Mouse (Mus musculus): ENCODE results near the gene Khdrbs1. TPM values are rescaled to one million over a fixed set of nuclear protein-coding genes. Genes with fewer than 3 reads are reported as not detected.

The Khdrbs1 gene
- polyA plus RNA-seq, 1 experiment from 2014 or later: 42.9 TPM

GRCm38 (mm10) chr4:129746591-129746990, 4.5 kb upstream of the Khdrbs1 start:
- DNase-seq (ENCODE audit: low spot score) (no peak), ATAC-seq (no peak)
- 85% methylated on average over 3 of the region's 3 CpGs for WGBS
- H3K27me3 ChIP-seq (replicated peaks; ENCODE audit: insufficient read depth, low read length): no peaks in the 10 kb centered on the region
- no peak overlapping the region for H3K9ac ChIP-seq (replicated peaks; ENCODE audit: low read depth)
- no peak overlapping the region for H3K4me2 ChIP-seq (replicated peaks; ENCODE audit: low read depth, low read length)
- no peak overlapping the region for H3K4me3 ChIP-seq (ENCODE audit: low read depth, low read length)
- H3K9me3 ChIP-seq (ENCODE audit: low read length): no peaks in the 10 kb centered on the region
- H3K27ac ChIP-seq (ENCODE audit: low read length): no peak overlapping the region
- H3K36me3 ChIP-seq (ENCODE audit: insufficient read depth, low read length): no peaks in the 10 kb centered on the region
- no peak for TF ChIP-seq CTCF (IDR thresholded peaks at IDR 0.05)
- TF ChIP-seq EP300 (IDR thresholded peaks at IDR 0.05): no peak
- no peaks in the 10 kb centered on the region; the same call in 1 of the 2 replicates for H3K4me1 ChIP-seq (ENCODE audit: insufficient read depth, low read depth, low read length)

GRCm38 (mm10) chr4:129746106-129746505, 4.0 kb upstream of the Khdrbs1 start:
- Histone ChIP-seq H3K36me3 (ENCODE audit: insufficient read depth, low read length) (no peaks in the 10 kb centered on the region), H3K27ac (ENCODE audit: low read length) (no peak overlapping the region), H3K4me2 (replicated peaks; ENCODE audit: low read depth, low read length) (no peak overlapping the region), H3K27me3 (replicated peaks; ENCODE audit: insufficient read depth, low read length) (no peaks in the 10 kb centered on the region), H3K4me1 (ENCODE audit: insufficient read depth, low read depth, low read length) (no peaks in the 10 kb centered on the region; the same call in 1 of the 2 replicates), H3K9me3 (ENCODE audit: low read length) (no peaks in the 10 kb centered on the region), H3K4me3 (ENCODE audit: low read depth, low read length) (no peak overlapping the region), H3K9ac (replicated peaks; ENCODE audit: low read depth) (no peak overlapping the region)
- no peak for ATAC-seq
- no peak for TF ChIP-seq EP300 (IDR thresholded peaks at IDR 0.05)
- no peak for TF ChIP-seq CTCF (IDR thresholded peaks at IDR 0.05)
- 55% methylated on average over 1 of the region's 1 CpGs for WGBS
- DNase-seq (ENCODE audit: low spot score): no peak

GRCm38 (mm10) chr4:129743494-129743893, 1.4 kb upstream of the Khdrbs1 start:
- no peak overlapping the region for H3K9ac ChIP-seq (replicated peaks; ENCODE audit: low read depth)
- no peak overlapping the region for H3K4me2 ChIP-seq (replicated peaks; ENCODE audit: low read depth, low read length)
- peaks cover 4% of the 10 kb centered on the region; the same call in 1 of the 2 replicates for H3K4me1 ChIP-seq (ENCODE audit: insufficient read depth, low read depth, low read length)
- H3K4me3 ChIP-seq (ENCODE audit: low read depth, low read length): no peak overlapping the region
- no peaks in the 10 kb centered on the region for H3K9me3 ChIP-seq (ENCODE audit: low read length)
- DNase-seq (ENCODE audit: low spot score): no peak
- TF ChIP-seq CTCF (IDR thresholded peaks at IDR 0.05) (no peak), EP300 (IDR thresholded peaks at IDR 0.05) (no peak)
- H3K27me3 ChIP-seq (replicated peaks; ENCODE audit: insufficient read depth, low read length): no peaks in the 10 kb centered on the region
- no peak for ATAC-seq
- H3K27ac ChIP-seq (ENCODE audit: low read length): peak overlapping the region; percentile 97; the same call in 1 of the 2 replicates
- 34% methylated on average over 2 of the region's 2 CpGs for WGBS
- H3K36me3 ChIP-seq (ENCODE audit: insufficient read depth, low read length): no peaks in the 10 kb centered on the region

- H3K36me3 ChIP-seq (ENCODE audit: insufficient read depth, low read length): no peaks in the 10 kb centered on the region
- TF ChIP-seq EP300 (IDR thresholded peaks at IDR 0.05) (no peak), CTCF (IDR thresholded peaks at IDR 0.05) (no peak)
- peak overlapping the region; percentile 99 for H3K4me3 ChIP-seq (ENCODE audit: low read depth, low read length)
- H3K27ac ChIP-seq (ENCODE audit: low read length): peak overlapping the region; percentile 97
- no peak for ATAC-seq
- H3K4me2 ChIP-seq (replicated peaks; ENCODE audit: low read depth, low read length): peak overlapping the region; percentile 78
- no peaks in the 10 kb centered on the region for H3K27me3 ChIP-seq (replicated peaks; ENCODE audit: insufficient read depth, low read length)
- H3K9ac ChIP-seq (replicated peaks; ENCODE audit: low read depth): no peak overlapping the region
- DNase-seq (ENCODE audit: low spot score): no peak
- H3K4me1 ChIP-seq (ENCODE audit: insufficient read depth, low read depth, low read length): peaks cover 4% of the 10 kb centered on the region; the same call in 1 of the 2 replicates
- WGBS: 6% methylated on average over 7 of the region's 7 CpGs
- no peaks in the 10 kb centered on the region for H3K9me3 ChIP-seq (ENCODE audit: low read length)
Observed at GRCm38 (mm10) chr4:129743010-129743390, 897 bp upstream of the Khdrbs1 start.

- peaks cover 4% of the 10 kb centered on the region; the same call in 1 of the 2 replicates for H3K4me1 ChIP-seq (ENCODE audit: insufficient read depth, low read depth, low read length)
- DNase-seq (ENCODE audit: low spot score) (no peak), ATAC-seq (peak; percentile 26)
- under 1% methylated on average over 20 of the region's 34 CpGs for WGBS
- H3K27ac ChIP-seq (ENCODE audit: low read length): peak overlapping the region; percentile 97
- peak overlapping the region; percentile 95 for H3K9ac ChIP-seq (replicated peaks; ENCODE audit: low read depth)
- no peaks in the 10 kb centered on the region for H3K36me3 ChIP-seq (ENCODE audit: insufficient read depth, low read length)
- no peaks in the 10 kb centered on the region for H3K27me3 ChIP-seq (replicated peaks; ENCODE audit: insufficient read depth, low read length)
- H3K4me3 ChIP-seq (ENCODE audit: low read depth, low read length): peak overlapping the region; percentile 99
- peak overlapping the region; percentile 78 for H3K4me2 ChIP-seq (replicated peaks; ENCODE audit: low read depth, low read length)
- TF ChIP-seq EP300 (IDR thresholded peaks at IDR 0.05) (no peak), CTCF (IDR thresholded peaks at IDR 0.05) (no peak)
- H3K9me3 ChIP-seq (ENCODE audit: low read length): no peaks in the 10 kb centered on the region
Observed at GRCm38 (mm10) chr4:129741974-129742231, 200 bp downstream of the Khdrbs1 start.

GRCm38 (mm10) chr4:129741251-129741973, 691 bp downstream of the Khdrbs1 start:
- Histone ChIP-seq H3K4me2 (replicated peaks; ENCODE audit: low read depth, low read length) (peak overlapping the region; percentile 78), H3K9ac (replicated peaks; ENCODE audit: low read depth) (peak overlapping the region; percentile 95), H3K4me1 (ENCODE audit: insufficient read depth, low read depth, low read length) (peaks cover 4% of the 10 kb centered on the region; the same call in 1 of the 2 replicates), H3K27ac (ENCODE audit: low read length) (peak overlapping the region; percentile 97), H3K36me3 (ENCODE audit: insufficient read depth, low read length) (no peaks in the 10 kb centered on the region), H3K27me3 (replicated peaks; ENCODE audit: insufficient read depth, low read length) (no peaks in the 10 kb centered on the region), H3K4me3 (ENCODE audit: low read depth, low read length) (peak overlapping the region; percentile 99), H3K9me3 (ENCODE audit: low read length) (no peaks in the 10 kb centered on the region)
- 3% methylated on average over 60 of the region's 62 CpGs for WGBS
- peak; percentile 71 for DNase-seq (ENCODE audit: low spot score)
- TF ChIP-seq CTCF (IDR thresholded peaks at IDR 0.05) (no peak), EP300 (IDR thresholded peaks at IDR 0.05) (no peak)
- ATAC-seq: no peak

Data from lung, postnatal 0 days (tissue).